Mouse (Mus musculus) liver, adult 2 months (tissue): Measurements from ENCODE around the gene Sipa1l1.

Experiments
- CTCF ChIP-seq: fragments of 200-500 bp; IDR thresholded peaks from 2 replicates; pipeline ENCODE4 v1.5.1; 2011; ENCODE audit warnings: low read depth, low read length, control low read depth
- POLR2A ChIP-seq: fragments of 200-500 bp; IDR thresholded peaks from 2 replicates; pipeline ENCODE4 v1.6.1; 2011; ENCODE audit warnings: low read length, control low read depth; ENCODE audit not compliant: insufficient read depth; ENCODE audit errors: extremely low read depth

GRCm38 (mm10) chr12:82179626-82180025 lies 10.5 kb downstream of the Sipa1l1 start:
- TF ChIP-seq CTCF (no peak), POLR2A (no peak)
